Mouse (Mus musculus): ENCODE measurements around the gene Ear2. TPM values are rescaled to one million over a fixed set of nuclear protein-coding genes. Genes with fewer than 3 reads are reported as not detected.

Ear2 gene
- polyA plus RNA-seq (2012; rRNA removed; ENCODE audit: low replicate concordance), result 0.17 and 2.5 TPM in 2 replicates

DNA sequence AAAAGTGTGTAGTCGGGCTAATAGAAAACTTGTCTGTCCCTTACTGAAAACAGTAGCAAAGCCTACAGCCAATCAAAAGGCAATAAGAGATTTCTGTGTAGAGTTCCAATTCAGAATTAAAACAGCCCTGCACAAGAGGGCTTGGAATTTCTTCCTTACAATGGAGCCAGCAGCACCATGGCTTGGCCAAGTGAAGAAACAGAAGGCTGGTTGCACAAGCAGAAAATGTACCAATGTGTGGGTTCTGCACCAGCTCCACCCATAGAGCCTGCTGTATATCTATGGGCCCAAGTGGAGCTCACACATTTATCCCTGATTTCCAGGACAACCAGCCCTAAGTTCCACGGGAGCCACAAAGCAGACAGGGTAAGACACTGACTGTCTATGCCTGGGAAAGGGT lies at the start of gene Ear2:
Gene Ear2, plus strand, starts transcription at position 301 of the 400 bp plus-strand sequence.

DNA sequence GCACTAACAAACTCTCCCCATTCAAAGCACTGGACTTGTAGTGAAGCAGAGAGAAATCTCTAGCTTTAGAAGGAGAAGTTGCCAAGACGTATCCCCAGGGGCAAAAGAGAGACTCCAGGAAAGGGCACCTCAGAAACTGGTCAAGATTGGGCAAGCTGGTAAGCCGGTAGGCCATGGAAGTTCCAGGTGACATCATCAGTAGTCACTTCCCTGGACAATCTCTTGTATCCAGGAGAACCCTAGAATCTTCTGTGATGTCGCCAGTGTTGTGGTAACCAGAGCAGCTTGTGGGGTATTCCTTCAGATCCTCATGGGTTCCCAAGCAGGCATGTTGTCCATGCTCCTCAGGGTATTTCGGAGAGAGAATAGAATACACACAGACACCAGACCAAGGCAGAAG lies 21.1 kb downstream of the Ear2 start, which contains the start of gene Gm3327:
Gene Gm3327, plus strand, starts transcription at position 301 of the 400 bp plus-strand sequence.

Other genes with a start within 250 kb of the Ear2 start
- not detected in 2 replicates for gene Ear1, start 227.1 kb upstream of the Ear2 start, polyA plus RNA-seq (2012; rRNA removed; ENCODE audit: low replicate concordance)
- gene Ear10, start 179.1 kb upstream of the Ear2 start, polyA plus RNA-seq (2012; rRNA removed; ENCODE audit: low replicate concordance), result not detected in 2 replicates
- 0.07 and 0.09 TPM in 2 replicates for gene Gm8113, start 177.3 kb upstream of the Ear2 start, polyA plus RNA-seq (2012; rRNA removed; ENCODE audit: low replicate concordance)
- not detected in 2 replicates for gene Ang5, start 145.6 kb upstream of the Ear2 start, polyA plus RNA-seq (2012; rRNA removed; ENCODE audit: low replicate concordance)
- gene Ang6, start 100.4 kb upstream of the Ear2 start, polyA plus RNA-seq (2012; rRNA removed; ENCODE audit: low replicate concordance), result not detected in 2 replicates
- gene Gm3327, start 21.2 kb downstream of the Ear2 start, polyA plus RNA-seq (2012; rRNA removed; ENCODE audit: low replicate concordance), result not detected in 2 replicates
- not detected in 2 replicates for gene Gm8212, start 95.0 kb downstream of the Ear2 start, polyA plus RNA-seq (2012; rRNA removed; ENCODE audit: low replicate concordance)
- gene 4930503E14Rik, start 110.6 kb downstream of the Ear2 start, polyA plus RNA-seq (2012; rRNA removed; ENCODE audit: low replicate concordance), result not detected in 2 replicates
- not detected in 2 replicates for gene Gm8220, start 182.9 kb downstream of the Ear2 start, polyA plus RNA-seq (2012; rRNA removed; ENCODE audit: low replicate concordance)
- gene Gm5930, start 235.9 kb downstream of the Ear2 start, polyA plus RNA-seq (2012; rRNA removed; ENCODE audit: low replicate concordance), result not detected in 2 replicates